Mouse (Mus musculus) left cerebral cortex, adult 2 months (tissue): ENCODE results near the gene Pigp. TPM values are rescaled to one million over a fixed set of nuclear protein-coding genes. Genes with fewer than 3 reads are reported as not detected.
A peak's percentile ranks its signal among the peaks of the same experiment; 100 is the strongest.

Experiments used
- DNase-seq, 2 experiments: peaks; one replicate each; pipeline ENCODE4 v3.0.0; 2021 to 2022; ENCODE audit warnings: low spot score in 2 of 2, mixed read lengths in 1 of 2; ENCODE audit errors: extremely low spot score in 1 of 2
- H3K27ac ChIP-seq: fragments of 200-600 bp; 2 replicates; pipeline ENCODE4 v1.8.1; 2022
- H3K4me3 ChIP-seq: fragments of 200-600 bp; 2 replicates; pipeline ENCODE4 v1.8.1; 2022
- CTCF ChIP-seq: fragments of 200-600 bp; IDR thresholded peaks from 2 replicates; pipeline ENCODE4 v1.8.1; 2022; ENCODE audit warnings: antibody characterized with exemption, mild to moderate bottlenecking, moderate library complexity
- intact Hi-C: fragments of 180-260 bp; cut with DNase I; formaldehyde crosslinking; loops from one replicate; pipeline ENCODE4 v1.15.1; 2025
- total RNA-seq, 2 experiments: library from RNA; stranded (reverse); gene quantifications; 2 replicates each; pipeline ENCODE4 v1.2.3; 2021

Pigp gene
- total RNA-seq, 2 experiments from 2014 or later: 36.9 to 40.2 TPM

DNA sequence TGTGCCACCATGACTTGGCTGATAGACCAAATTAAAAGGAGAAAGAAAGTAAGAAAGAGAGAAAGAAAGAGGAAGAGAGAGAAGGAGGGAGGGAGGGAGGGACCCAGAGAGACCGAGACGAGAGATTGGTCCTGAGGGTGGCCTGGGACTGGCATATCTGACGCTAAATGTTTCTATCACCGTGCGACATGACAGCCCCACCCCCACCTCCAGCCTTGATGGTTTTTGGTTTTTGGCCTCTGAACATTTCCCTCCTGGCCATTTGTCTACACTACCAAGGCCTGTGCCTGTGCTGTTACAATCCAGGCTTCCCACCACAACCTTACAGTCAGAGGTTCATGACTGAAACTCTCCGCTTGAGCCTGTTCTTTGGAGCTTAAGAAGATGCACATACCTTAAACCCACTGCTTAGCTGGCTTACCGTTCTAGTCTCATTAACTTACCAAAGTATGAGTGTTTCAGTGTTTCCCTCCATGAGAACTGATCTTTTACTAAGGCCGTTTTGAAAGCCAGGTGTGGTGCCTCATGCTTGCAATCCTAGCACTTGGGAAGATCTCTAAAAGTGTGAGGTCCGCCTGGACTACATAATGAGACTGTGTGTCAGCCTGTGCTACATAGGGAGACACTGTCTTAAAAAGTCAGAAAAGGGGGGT lies 40.3 kb downstream of the Pigp start:
- no peak for TF ChIP-seq CTCF
- intact Hi-C loops: no loop called here
- H3K27ac ChIP-seq: no peak overlapping the region
- H3K4me3 ChIP-seq: no peak overlapping the region
- DNase-seq: no peak

DNA sequence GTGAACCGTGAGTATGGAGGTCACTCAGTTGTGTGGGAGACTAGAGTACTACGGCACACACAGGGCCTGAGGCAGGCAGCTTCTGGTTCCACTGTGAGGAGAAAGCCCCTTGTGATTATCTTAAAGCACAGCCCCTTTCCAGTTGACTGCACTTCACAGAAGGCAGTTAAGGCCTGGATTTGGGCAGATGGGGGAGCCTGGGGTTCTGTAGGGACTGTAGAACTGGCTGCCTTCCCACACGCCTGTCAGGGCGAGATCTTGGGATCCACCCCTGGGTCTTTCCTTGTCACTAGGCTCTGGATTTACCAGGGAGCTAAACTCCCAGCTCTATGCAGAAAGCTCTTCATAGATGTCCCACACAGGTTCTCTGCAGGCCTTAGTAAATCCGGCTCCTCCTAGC lies 41.2 kb downstream of the Pigp start:
- intact Hi-C loops: no loop called here
- TF ChIP-seq CTCF: no peak
- no peak overlapping the region for H3K27ac ChIP-seq
- H3K4me3 ChIP-seq: no peak overlapping the region
- no peak for DNase-seq

DNA sequence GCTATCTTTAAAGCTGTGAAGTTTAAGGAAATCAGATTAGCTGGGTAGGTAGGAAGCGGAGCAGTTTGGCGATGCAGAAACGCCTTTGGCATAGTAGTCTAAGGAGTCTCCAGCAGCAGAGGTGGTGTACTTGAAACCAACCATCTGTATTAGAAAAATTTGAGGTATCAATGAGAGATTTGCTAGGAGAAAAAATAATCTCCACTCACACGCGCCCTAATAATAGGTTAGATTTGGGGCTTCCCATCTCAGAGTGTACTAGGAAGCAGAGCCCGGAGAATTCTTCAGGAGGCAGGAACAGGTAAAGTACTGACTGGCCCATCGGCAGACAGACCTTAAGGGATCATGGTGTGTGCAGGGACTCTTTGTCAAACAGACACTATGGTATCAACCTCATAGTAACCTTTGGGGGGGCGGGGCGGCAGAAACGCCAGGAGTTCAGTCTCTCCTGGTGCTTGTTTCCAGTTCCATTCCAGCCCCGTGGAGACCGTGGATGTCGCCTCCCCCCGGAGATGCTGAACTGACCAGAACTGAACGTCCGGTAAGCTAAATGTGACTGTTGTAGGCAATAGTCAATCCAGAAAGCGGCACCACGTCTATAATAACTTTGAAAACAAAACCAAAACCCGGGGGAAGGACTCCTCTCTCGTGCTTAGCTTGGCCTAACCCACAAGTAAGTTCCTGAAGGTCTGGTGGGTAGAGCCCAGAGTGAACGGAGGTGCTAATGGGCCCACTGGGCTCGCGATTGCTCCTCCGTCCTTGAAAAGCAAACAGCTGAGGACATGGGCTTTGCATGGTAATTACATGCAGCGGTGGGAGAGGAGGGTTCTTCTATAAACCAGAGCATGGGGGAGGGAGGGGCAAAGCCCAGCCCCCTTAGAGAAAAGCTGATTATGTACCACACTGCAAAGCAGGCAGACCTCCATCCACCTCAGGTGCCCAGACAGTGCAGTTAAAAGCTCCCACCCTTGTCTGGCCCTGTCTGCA lies 42.5 kb downstream of the Pigp start:
- Histone ChIP-seq H3K4me3 (no peak overlapping the region), H3K27ac (no peak overlapping the region)
- intact Hi-C loops: loop anchor here (5.0 kb wide), 1 partner anchor 62 kb away; no protein-coding TSS in a partner anchor
- TF ChIP-seq CTCF: no peak
- no peak for DNase-seq

DNA sequence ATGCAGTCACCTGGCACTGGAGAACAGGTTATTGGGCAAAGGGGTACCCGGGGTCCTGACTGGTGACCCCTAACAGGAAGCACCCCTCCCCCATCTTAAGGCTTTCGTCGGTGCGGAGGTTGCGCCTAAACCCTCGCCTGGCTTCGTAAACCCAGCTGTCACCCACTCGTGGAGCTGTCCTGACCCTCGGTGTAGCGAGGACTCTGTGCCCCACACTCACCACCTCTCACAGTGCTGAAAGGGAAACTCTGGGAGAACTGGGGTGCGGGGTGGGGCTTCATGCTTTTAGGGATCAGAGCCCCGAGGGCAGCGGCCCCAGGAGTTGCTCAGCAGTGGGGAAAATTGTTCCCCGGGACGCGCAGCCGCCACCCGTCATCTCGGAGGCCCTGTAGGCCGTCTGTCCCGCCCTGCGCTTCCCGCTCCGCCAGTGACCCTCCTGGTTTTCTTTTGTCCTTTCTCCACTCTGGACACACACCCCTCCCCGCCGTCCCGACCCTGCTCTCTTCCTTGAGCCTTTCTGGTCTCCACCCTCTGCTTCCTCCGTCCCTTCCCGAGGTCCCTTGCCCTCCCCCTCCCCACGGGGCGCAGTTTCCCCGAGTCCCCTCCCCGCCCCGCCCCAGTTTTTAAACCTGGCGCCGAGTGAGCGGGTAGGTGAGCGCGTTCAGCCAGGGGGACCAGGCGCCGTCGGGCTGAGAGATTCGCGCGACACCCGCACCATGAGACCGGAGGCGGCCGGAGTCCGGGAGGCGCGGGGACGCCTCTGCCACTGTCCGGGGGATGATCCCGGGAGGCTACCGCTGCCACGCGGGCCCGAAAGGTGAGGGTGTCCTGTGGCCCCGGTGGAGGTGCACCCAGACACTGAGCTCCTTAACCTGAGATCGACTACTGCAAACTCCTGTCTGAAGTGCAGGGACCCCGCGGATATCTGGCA lies 43.6 kb downstream of the Pigp start, which contains the start of gene Ripply3:
Gene Ripply3 (plus strand): TSS at position 640 of the 931 bp plus-strand sequence.
- DNase-seq: no peak
- Histone ChIP-seq H3K27ac (no peak within 1 kb of the TSS), H3K4me3 (peak within 1 kb of the TSS; percentile 43)
- intact Hi-C loops: loop anchor here (5.0 kb wide), 1 partner anchor 61 kb away; no protein-coding TSS in a partner anchor
- TF ChIP-seq CTCF: no peak

DNA sequence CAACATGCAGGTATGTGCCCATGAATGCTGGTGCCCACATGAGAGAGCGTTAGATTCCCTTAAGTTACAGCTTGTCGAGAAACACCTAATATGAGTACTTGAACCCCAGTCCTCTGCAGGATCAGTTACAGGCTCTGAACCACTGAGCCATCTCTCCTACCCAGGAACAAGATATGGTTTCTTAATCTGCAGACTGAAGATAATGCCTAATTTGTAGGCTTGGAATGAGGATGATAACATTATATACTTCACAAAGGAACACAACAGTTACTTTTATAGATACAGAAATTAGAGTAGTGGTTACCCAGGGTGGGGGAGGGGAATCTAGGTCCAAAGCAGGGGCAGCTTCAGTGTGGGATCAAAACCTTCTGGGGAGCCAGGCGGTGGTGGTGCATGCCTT lies 45.6 kb downstream of the Pigp start:
- TF ChIP-seq CTCF: no peak
- intact Hi-C loops: loop anchor here (5.0 kb wide), 1 partner anchor 59 kb away; no protein-coding TSS in a partner anchor
- H3K27ac ChIP-seq: no peak overlapping the region
- no peak for DNase-seq
- no peak overlapping the region for H3K4me3 ChIP-seq

DNA sequence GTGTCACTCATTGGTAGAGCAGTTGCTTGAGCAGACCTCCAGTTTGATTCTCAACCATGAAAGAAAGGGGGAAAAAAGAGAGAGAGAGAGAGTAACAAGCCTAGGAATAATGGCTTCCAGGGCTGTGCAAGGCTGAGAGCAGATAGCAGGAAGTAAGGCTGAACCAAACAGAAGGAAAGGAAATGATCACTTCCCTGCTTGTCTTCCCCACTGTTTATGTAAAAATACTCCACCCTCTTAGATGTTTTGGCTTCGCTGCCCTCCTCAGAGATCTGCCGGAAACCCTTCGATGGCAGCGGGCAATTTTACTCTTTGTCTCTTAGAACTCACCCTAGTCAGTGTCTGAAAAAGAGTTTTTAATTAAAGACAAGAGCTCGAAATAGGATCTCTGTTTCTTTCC lies 48.0 kb downstream of the Pigp start:
- intact Hi-C loops: no loop called here
- DNase-seq: no peak
- Histone ChIP-seq H3K27ac (no peak overlapping the region), H3K4me3 (no peak overlapping the region)
- TF ChIP-seq CTCF: no peak

DNA sequence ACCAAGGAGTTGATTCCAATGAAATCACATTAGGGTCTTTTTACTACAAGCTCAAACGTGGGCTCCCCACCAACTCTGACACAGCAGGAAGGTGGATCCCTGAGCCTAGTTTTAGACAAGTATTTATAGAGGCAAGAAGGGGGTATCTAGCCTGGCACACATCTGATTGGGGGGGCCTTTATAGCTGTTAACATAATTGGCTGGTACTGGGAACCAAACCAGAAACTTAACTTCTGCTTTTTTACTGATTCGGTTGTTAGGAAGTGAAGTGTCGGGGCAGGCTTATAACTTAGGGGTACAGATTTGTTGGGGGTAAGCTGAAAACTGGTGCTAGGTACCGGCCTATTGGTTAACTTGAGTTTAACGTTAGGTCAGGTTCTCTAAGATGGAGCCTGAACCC lies 51.4 kb downstream of the Pigp start:
- H3K27ac ChIP-seq: no peak overlapping the region
- TF ChIP-seq CTCF: no peak
- no peak overlapping the region for H3K4me3 ChIP-seq
- intact Hi-C loops: no loop called here
- DNase-seq: no peak

DNA sequence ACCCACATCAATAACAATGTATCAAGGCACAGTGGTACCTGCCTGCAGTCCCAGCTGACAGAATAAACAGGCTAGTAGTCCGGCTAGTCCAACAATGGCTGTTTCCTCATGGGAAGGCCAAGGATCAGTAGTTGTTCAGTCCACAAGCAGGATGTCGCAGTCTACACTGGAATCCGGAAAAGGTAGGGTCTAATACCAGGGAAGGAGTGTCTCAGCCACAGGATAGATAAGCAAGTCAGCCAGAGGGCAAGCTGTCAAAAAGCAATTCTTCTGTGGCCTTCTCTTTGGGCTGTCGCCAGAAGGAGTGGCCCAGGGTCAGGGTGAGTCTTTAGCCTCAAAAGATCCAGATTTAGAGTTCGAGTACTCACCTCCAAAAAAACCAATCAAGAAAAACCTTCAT lies 53.9 kb downstream of the Pigp start:
- no peak for TF ChIP-seq CTCF
- Histone ChIP-seq H3K4me3 (no peak overlapping the region), H3K27ac (no peak overlapping the region)
- DNase-seq: no peak
- intact Hi-C loops: no loop called here

DNA sequence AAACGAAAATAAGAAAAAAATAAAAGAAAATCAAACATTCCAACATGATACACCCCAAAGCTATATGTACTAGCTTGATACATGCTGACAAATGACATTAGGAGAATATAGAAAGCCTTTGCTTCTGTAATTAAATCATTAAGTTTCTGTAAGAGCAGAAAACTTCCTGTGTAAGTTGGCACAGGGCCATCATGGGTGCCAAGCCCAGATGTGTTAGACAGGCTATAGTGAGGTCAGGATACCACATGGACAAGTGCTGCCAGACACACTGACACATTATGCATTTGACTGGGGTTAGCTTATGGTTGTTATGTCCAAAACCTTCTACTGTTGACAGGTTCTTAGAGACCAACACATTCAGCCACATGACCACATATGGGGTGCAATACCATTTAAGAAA lies 56.4 kb downstream of the Pigp start:
- no peak for TF ChIP-seq CTCF
- intact Hi-C loops: no loop called here
- Histone ChIP-seq H3K4me3 (no peak overlapping the region), H3K27ac (no peak overlapping the region)
- no peak for DNase-seq

DNA sequence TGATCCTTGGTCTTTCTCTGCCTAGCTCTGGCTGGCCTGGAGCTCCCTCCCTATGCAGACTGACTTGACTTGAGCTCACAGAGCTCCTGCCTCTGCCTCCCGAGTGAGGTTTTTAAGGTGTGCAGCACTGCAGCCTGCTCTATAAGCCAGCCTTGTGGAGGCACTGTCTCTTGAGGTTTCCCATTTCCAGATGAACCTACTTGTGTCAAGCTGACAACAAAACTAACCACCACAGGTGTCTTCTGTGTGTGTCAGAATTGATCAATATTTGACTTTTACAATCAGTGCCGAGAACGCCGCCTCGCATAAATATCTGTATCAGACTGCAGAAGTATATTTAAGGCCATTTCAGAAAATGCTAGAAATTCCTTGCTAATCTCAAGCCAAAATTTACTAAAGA lies 57.0 kb downstream of the Pigp start:
- Histone ChIP-seq H3K4me3 (no peak overlapping the region), H3K27ac (peak overlapping the region; percentile 100)
- intact Hi-C loops: loop anchor here (5.0 kb wide), 1 partner anchor 253 kb away; no protein-coding TSS in a partner anchor
- DNase-seq: no peak
- no peak for TF ChIP-seq CTCF
